Mouse (Mus musculus) urinary bladder, postnatal 10 days (tissue): Measurements from ENCODE around the gene Pole.

Source experiments
- DNase-seq: peaks from one replicate; pipeline ENCODE4 v3.0.0; 2022; ENCODE audit warnings: low spot score

The Pole gene

GRCm38 (mm10) chr5:110285770-110286445 is at the start of gene Pole, which contains the start of gene Pxmp2:
Gene Pole (plus strand): TSS chr5:110286306.
Gene Pxmp2 (minus strand): TSS chr5:110286186.
- peak; percentile 68 for DNase-seq

GRCm38 (mm10) chr5:110244091-110244490 is 42.0 kb upstream of the Pole start:
- no peak for DNase-seq

GRCm38 (mm10) chr5:110266941-110267340 is 19.2 kb upstream of the Pole start:
- DNase-seq: no peak

GRCm38 (mm10) chr5:110269141-110270101 is 16.7 kb upstream of the Pole start, which contains the start of gene Pgam5:
Gene Pgam5 (minus strand): TSS chr5:110269913.
- peak; percentile 63 for DNase-seq

GRCm38 (mm10) chr5:110270242-110270641 is 15.9 kb upstream of the Pole start:
- DNase-seq: no peak

- DNase-seq: no peak
Measured at GRCm38 (mm10) chr5:110274147-110274546, 12.0 kb upstream of the Pole start.

GRCm38 (mm10) chr5:110274846-110275245 is 11.3 kb upstream of the Pole start:
- DNase-seq: no peak

GRCm38 (mm10) chr5:110276391-110276790 is 9.7 kb upstream of the Pole start:
- DNase-seq: no peak

GRCm38 (mm10) chr5:110276910-110277309 is 9.2 kb upstream of the Pole start:
- no peak for DNase-seq

GRCm38 (mm10) chr5:110281984-110282383 is 4.1 kb upstream of the Pole start:
- DNase-seq: no peak

GRCm38 (mm10) chr5:110284536-110284935 is 1.6 kb upstream of the Pole start:
- no peak for DNase-seq

- DNase-seq: no peak
Measured at GRCm38 (mm10) chr5:110285156-110285555, 950 bp upstream of the Pole start.

- no peak for DNase-seq
Measured at GRCm38 (mm10) chr5:110286446-110287083, 459 bp downstream of the Pole start.

GRCm38 (mm10) chr5:110287084-110287475 is 974 bp downstream of the Pole start:
- DNase-seq: no peak

- no peak for DNase-seq
Measured at GRCm38 (mm10) chr5:110291649-110292048, 5.5 kb downstream of the Pole start.

- no peak for DNase-seq
Measured at GRCm38 (mm10) chr5:110296637-110297036, 10.5 kb downstream of the Pole start.

GRCm38 (mm10) chr5:110300591-110300990 is 14.5 kb downstream of the Pole start:
- no peak for DNase-seq

- no peak for DNase-seq
Measured at GRCm38 (mm10) chr5:110308861-110309260, 22.8 kb downstream of the Pole start.

GRCm38 (mm10) chr5:110313127-110313526 is 27.0 kb downstream of the Pole start:
- no peak for DNase-seq

GRCm38 (mm10) chr5:110330508-110330907 is 44.4 kb downstream of the Pole start:
- DNase-seq: no peak

- DNase-seq: no peak
Measured at GRCm38 (mm10) chr5:110338792-110339191, 52.7 kb downstream of the Pole start.

GRCm38 (mm10) chr5:110342648-110343284 is 56.7 kb downstream of the Pole start, which contains the start of gene P2rx2:
Gene P2rx2 (minus strand): TSS chr5:110343212.
- DNase-seq: no peak
